In the genomic region with DNA sequence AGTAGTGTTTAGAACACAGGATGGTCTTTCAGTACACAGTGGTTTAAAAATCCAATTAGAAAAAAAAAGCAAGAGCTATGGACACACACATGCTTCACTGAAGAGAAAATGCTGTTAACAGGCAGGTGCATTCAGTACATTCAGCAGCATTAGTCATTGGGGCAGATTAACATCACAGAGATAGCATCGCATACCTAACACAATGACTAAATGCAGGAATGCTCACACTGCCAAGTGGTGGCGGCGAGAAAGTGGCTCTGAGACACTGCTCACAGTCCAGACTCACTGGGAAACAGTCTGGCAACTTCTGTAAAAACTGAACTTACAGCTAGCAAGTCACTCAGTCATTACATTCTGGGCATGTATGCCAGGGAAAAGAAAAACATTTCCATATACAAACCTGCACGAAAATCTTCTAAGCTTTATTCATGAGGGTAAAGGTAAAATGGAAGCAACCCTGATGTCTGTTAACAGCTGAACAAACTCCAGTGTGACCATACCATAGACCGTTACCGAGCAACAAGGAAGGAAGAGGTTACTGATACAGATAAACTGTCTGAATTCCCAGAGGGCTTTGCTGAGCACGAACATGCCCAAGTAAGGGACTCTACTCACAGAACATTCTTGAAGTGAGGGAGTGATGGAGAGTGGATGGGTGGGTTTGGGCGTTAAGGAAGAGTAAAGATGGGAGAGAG, we compare ENCODE assay signal across 32 mouse cellular contexts.
A peak's percentile ranks its signal among the peaks of the same experiment; 100 is the strongest.
DNase-seq lines count a peak whose midpoint lies in the region; ATAC-seq and TF ChIP-seq lines count a peak whose summit lies in the region.
"Had no signal": no experiment of that assay in that cellular context is flagged by ENCODE, and none has a peak within 500 bp of the region (broad histone marks: within the 10 kb centered on the region; RNA-seq: fewer than 3 reads in every experiment).

No protein-coding gene starts in this region.

- H3K4me3 ChIP-seq in ES-E14 (ENCODE audit: insufficient read depth in 1 of 2, low read depth in 1 of 2, low read length in 2 of 2, poor library complexity in 1 of 2, severe bottlenecking in 1 of 2) = no peak overlapping the region
- H3K4me3 ChIP-seq: embryonic facial prominence, embryonic 13.5 days; erythroblast, embryonic 14.5 days; heart, adult 2 months; heart, embryonic 12.5 days; hindbrain, embryonic 15.5 days; kidney, embryonic 15.5 days; liver, embryonic 12.5 days; midbrain, embryonic 15.5 days; neural tube, embryonic 12.5 days had no signal

- H3K9ac ChIP-seq in ES-E14 (ENCODE audit: insufficient read depth, low read depth, low read length, poor library complexity, severe bottlenecking) = no peak overlapping the region
- H3K9ac ChIP-seq: embryonic facial prominence, embryonic 13.5 days; forebrain, postnatal 0 days; heart, embryonic 12.5 days; hindbrain, embryonic 15.5 days; kidney, embryonic 15.5 days; liver, embryonic 12.5 days; liver, postnatal 0 days; midbrain, embryonic 15.5 days; neural tube, embryonic 12.5 days had no signal

- H3K36me3 ChIP-seq in ES-E14 (ENCODE audit: control insufficient read depth, insufficient read depth, low read length, poor library complexity, severe bottlenecking) = no peaks in the 10 kb centered on the region
- H3K36me3 ChIP-seq: embryonic facial prominence, embryonic 13.5 days; heart, embryonic 12.5 days; hindbrain, embryonic 15.5 days; kidney, embryonic 15.5 days; liver, embryonic 12.5 days; midbrain, embryonic 15.5 days; neural tube, embryonic 12.5 days had no signal

- ATAC-seq in granulocyte monocyte progenitor cell, adult 5-6 weeks (replicated peaks; ENCODE audit: poor library complexity, severe bottlenecking) = no peak
- ATAC-seq: forebrain, postnatal 0 days; inflammation-experienced regulatory T-cells, adult 6 months; liver, embryonic 12.5 days; liver, postnatal 0 days; midbrain, embryonic 15.5 days had no signal

- intact Hi-C loops in left cerebral cortex, postnatal 14 days (cut with DNase I) = no loop called here

- H3K9me3 ChIP-seq in ES-E14 (ENCODE audit: control insufficient read depth, insufficient read depth, low read depth, low read length) = no peaks in the 10 kb centered on the region
- H3K9me3 ChIP-seq: embryonic facial prominence, embryonic 13.5 days; heart, embryonic 12.5 days; hindbrain, embryonic 15.5 days; kidney, embryonic 15.5 days; liver, embryonic 12.5 days; midbrain, embryonic 15.5 days; neural tube, embryonic 12.5 days had no signal

- in situ Hi-C loops in ES-E14 (cut with MboI; ENCODE audit: low sequenced_read_pairs in 2 of 2, unreplicated experiment in 2 of 2) = no loop called here

- H3K27ac ChIP-seq in ES-E14 (ENCODE audit: insufficient read depth, low read depth, low read length, poor library complexity, severe bottlenecking) = no peak overlapping the region
- H3K27ac ChIP-seq: embryonic facial prominence, embryonic 13.5 days; heart, adult 2 months; hindbrain, embryonic 15.5 days; kidney, embryonic 15.5 days; liver, embryonic 12.5 days; macrophage; midbrain, embryonic 15.5 days; neural tube, embryonic 12.5 days had no signal

- DNase-seq in urinary bladder, postnatal 14 days (ENCODE audit: low spot score) = peak; percentile 62
- no peak for DNase-seq in urinary bladder, postnatal 10 days (ENCODE audit: low spot score)
- DNase-seq in ES-E14 (ENCODE audit: low read depth, low spot score) = peak; percentile 28
- DNase-seq in ZHBTc4 (ENCODE audit: low read depth, low spot score) = peak; percentile 79
- DNase-seq in urinary bladder, postnatal 36 days (ENCODE audit: low spot score in 2 of 2) = peak; percentile 20 to 29
- DNase-seq in left cerebral cortex, postnatal 14 days (ENCODE audit: low spot score in 2 of 2) = no peak
- no peak for DNase-seq in gastrocnemius, adult 8-10 months (ENCODE audit: low spot score in 2 of 2)
- DNase-seq: adrenal gland, postnatal 25 days; cerebellum, adult 18-20 months; cerebellum, postnatal 10 days; forebrain, postnatal 0 days; gastrocnemius, postnatal 10 days; heart, adult 2 months; heart, postnatal 4 days; kidney, adult 11 months; left cerebral cortex, postnatal 4 days; liver, postnatal 0 days; lung, postnatal 10 days; right cerebral cortex, adult 18-20 months; thymus, adult 2 months; thymus, postnatal 4 days had no signal

- no peaks in the 10 kb centered on the region for H3K4me1 ChIP-seq in ES-E14 (ENCODE audit: control insufficient read depth in 2 of 2, insufficient read depth in 2 of 2, low read length in 2 of 2, poor library complexity in 1 of 2)
- H3K4me1 ChIP-seq: hindbrain, embryonic 15.5 days; kidney, embryonic 15.5 days; liver, embryonic 12.5 days; midbrain, embryonic 15.5 days; neural tube, embryonic 12.5 days had no signal

TF ChIP-seq in ES-E14, 5 proteins besides CTCF, POLR2A, EP300 and RAD21:
- 0 out of 2 replicates have a peak, but pooled peaks have one; percentile 22 for TF ChIP-seq MAFK (IDR thresholded peaks at IDR 0.05; ENCODE audit: insufficient read depth, low read depth, low read length)
- TF ChIP-seq HCFC1 (IDR thresholded peaks at IDR 0.05; ENCODE audit: borderline replicate concordance, insufficient read depth, low read length) = no peak
- TF ChIP-seq ZNF384 (IDR thresholded peaks at IDR 0.05; ENCODE audit: low read depth, low read length) = 0 out of 2 replicates have a peak, but pooled peaks have one; percentile 60
- no peak for TF ChIP-seq ZC3H11A (IDR thresholded peaks at IDR 0.05; ENCODE audit: borderline replicate concordance, low read depth, low read length)

Comparison
In these comparisons a context has a peak if more than half of its experiments do, and no peak if none do; other contexts are left out.
1. DNase-seq: peak in urinary bladder, postnatal 14 days (single experiment), ES-E14 (single experiment), ZHBTc4 (single experiment) and urinary bladder, postnatal 36 days (2 of 2); none in urinary bladder, postnatal 10 days (single experiment), left cerebral cortex, postnatal 14 days (0 of 2) and gastrocnemius, adult 8-10 months (0 of 2).